Mouse (Mus musculus): ENCODE measurements around the gene Psme3. TPM values are rescaled to one million over a fixed set of nuclear protein-coding genes. Genes with fewer than 3 reads are reported as not detected.
"Not testable (repeated sequence)": the region's sequence is repeated elsewhere in the genome, so short reads cannot be mapped to it uniquely, and the experiment has no call there.

Psme3 gene
- polyA plus RNA-seq, 1 experiment from 2014 or later, result 137 TPM

DNA sequence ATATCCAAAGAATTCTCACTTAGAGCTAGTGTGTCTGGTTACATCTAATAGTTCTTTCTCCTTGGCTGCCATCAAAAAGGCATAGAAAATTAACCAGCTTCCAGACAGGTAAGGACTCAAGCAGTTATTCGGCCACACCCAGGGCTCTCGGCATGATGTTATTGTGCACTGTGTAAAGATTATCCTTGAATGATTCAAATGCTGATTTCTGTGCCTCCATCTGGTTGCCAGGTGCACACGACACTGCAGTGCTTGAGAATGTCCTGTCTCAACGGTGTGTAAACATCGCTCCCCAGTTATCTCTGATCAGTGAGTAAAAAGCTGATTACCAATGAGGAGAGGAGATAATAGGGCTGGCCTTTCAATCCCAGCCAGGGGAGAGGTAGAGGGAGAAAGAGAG, 8.3 kb upstream of the Psme3 start:
- Histone ChIP-seq H3K9me3 (ENCODE audit: control insufficient read depth, low read length) (no peaks in the 10 kb centered on the region), H3K4me1 (replicated peaks; ENCODE audit: control insufficient read depth, insufficient read depth, low read length) (no peaks in the 10 kb centered on the region), H3K27ac (ENCODE audit: low read length) (no peak overlapping the region), H3K4me2 (ENCODE audit: low read length) (no peak overlapping the region), H3K9ac (replicated peaks; ENCODE audit: low read depth, low read length) (no peak overlapping the region), H3K27me3 (replicated peaks; ENCODE audit: control insufficient read depth, insufficient read depth, low read length) (no peaks in the 10 kb centered on the region; the same call in 1 of the 2 replicates), H3K4me3 (replicated peaks; ENCODE audit: low read length) (no peak overlapping the region), H3K36me3 (ENCODE audit: control insufficient read depth, insufficient read depth) (no peaks in the 10 kb centered on the region)
- WGBS, result 45% methylated on average over 5 of the region's 5 CpGs
- ATAC-seq, result no peak

GRCm38 (mm10) chr11:101311083-101311482, 4.9 kb upstream of the Psme3 start:
- H3K4me2 ChIP-seq (ENCODE audit: low read length), result no peak overlapping the region
- no peak overlapping the region for H3K9ac ChIP-seq (replicated peaks; ENCODE audit: low read depth, low read length)
- no peaks in the 10 kb centered on the region for H3K9me3 ChIP-seq (ENCODE audit: control insufficient read depth, low read length)
- H3K27ac ChIP-seq (ENCODE audit: low read length), result no peak overlapping the region
- no peak for ATAC-seq
- 0 out of 2 replicates have a peak, but pooled peaks cover 2% of the 10 kb centered on the region for H3K4me1 ChIP-seq (replicated peaks; ENCODE audit: control insufficient read depth, insufficient read depth, low read length)
- H3K27me3 ChIP-seq (replicated peaks; ENCODE audit: control insufficient read depth, insufficient read depth, low read length), result no peaks in the 10 kb centered on the region; the same call in 1 of the 2 replicates
- no peak overlapping the region for H3K4me3 ChIP-seq (replicated peaks; ENCODE audit: low read length)
- no peaks in the 10 kb centered on the region for H3K36me3 ChIP-seq (ENCODE audit: control insufficient read depth, insufficient read depth)
- 92% methylated on average over 3 of the region's 3 CpGs for WGBS

GRCm38 (mm10) chr11:101312150-101312549, 3.9 kb upstream of the Psme3 start:
- no peak overlapping the region for H3K27ac ChIP-seq (ENCODE audit: low read length)
- ATAC-seq, result no peak
- no peaks in the 10 kb centered on the region for H3K9me3 ChIP-seq (ENCODE audit: control insufficient read depth, low read length)
- H3K9ac ChIP-seq (replicated peaks; ENCODE audit: low read depth, low read length), result no peak overlapping the region
- no peak overlapping the region for H3K4me2 ChIP-seq (ENCODE audit: low read length)
- H3K36me3 ChIP-seq (ENCODE audit: control insufficient read depth, insufficient read depth), result no peaks in the 10 kb centered on the region
- WGBS, result 70% methylated on average over 3 of the region's 3 CpGs
- H3K4me3 ChIP-seq (replicated peaks; ENCODE audit: low read length), result no peak overlapping the region
- H3K27me3 ChIP-seq (replicated peaks; ENCODE audit: control insufficient read depth, insufficient read depth, low read length), result no peaks in the 10 kb centered on the region; the same call in 1 of the 2 replicates
- H3K4me1 ChIP-seq (replicated peaks; ENCODE audit: control insufficient read depth, insufficient read depth, low read length), result peaks cover 8% of the 10 kb centered on the region

DNA sequence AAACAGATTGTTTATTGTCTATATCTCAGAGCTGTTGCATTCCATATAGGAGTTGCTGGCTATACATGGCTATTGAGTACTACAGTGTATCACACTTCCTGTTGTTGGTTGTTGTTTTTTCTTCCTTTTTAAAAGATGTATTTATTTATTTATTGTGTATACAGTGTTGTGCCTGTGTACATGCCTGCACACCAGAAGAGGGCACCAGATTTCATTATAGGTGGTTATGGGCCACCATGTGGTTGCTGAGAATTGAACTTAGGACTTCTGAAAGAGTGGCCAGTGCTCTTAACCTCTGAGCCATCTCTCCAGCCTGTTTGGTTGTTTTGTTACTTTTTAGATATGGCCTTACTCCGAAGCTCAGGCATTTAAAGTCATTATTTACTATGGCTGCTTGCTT, 1.4 kb upstream of the Psme3 start:
- Histone ChIP-seq H3K36me3 (ENCODE audit: control insufficient read depth, insufficient read depth) (peaks cover 3% of the 10 kb centered on the region), H3K4me3 (replicated peaks; ENCODE audit: low read length) (no peak overlapping the region), H3K4me2 (ENCODE audit: low read length) (no peak overlapping the region), H3K27ac (ENCODE audit: low read length) (no peak overlapping the region), H3K9me3 (ENCODE audit: control insufficient read depth, low read length) (no peaks in the 10 kb centered on the region), H3K9ac (replicated peaks; ENCODE audit: low read depth, low read length) (no peak overlapping the region), H3K27me3 (replicated peaks; ENCODE audit: control insufficient read depth, insufficient read depth, low read length) (no peaks in the 10 kb centered on the region), H3K4me1 (replicated peaks; ENCODE audit: control insufficient read depth, insufficient read depth, low read length) (peaks cover 18% of the 10 kb centered on the region)
- no peak for ATAC-seq
- 97% methylated on average over 1 of the region's 1 CpGs for WGBS

DNA sequence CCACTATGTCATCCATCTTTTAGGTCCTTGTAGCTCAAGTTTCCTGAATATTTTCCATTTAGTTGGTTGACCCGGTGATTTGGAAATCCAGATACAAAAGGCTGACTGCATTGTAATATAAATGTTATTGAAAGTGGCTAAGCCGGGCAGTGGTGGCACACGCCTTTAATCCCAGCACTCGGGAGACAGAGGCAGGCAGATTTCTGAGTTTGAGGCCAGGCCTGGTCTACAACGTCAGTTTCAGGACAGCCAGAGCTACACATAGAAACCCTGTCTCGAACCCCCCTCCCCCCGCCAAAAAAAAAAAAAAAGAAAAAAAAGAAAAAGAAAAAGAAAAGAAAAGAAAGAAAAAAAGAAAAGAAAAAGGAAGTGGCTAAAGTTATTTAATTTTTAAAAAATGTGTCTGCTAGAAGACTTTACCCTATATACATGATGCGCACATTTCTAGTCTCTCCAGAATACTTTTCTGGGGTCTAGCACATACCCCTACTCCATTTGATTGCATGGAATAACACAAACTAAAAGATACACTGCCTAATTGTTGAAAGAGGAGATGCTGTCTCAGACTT, 847 bp upstream of the Psme3 start:
- ATAC-seq, result 0 out of 2 replicates have a peak, but pooled peaks have one; percentile 2
- Histone ChIP-seq H3K4me1 (replicated peaks; ENCODE audit: control insufficient read depth, insufficient read depth, low read length) (peaks cover 18% of the 10 kb centered on the region), H3K27me3 (replicated peaks; ENCODE audit: control insufficient read depth, insufficient read depth, low read length) (no peaks in the 10 kb centered on the region), H3K9me3 (ENCODE audit: control insufficient read depth, low read length) (no peaks in the 10 kb centered on the region), H3K4me3 (replicated peaks; ENCODE audit: low read length) (peak overlapping the region; percentile 99), H3K4me2 (ENCODE audit: low read length) (peak overlapping the region; percentile 85), H3K27ac (ENCODE audit: low read length) (peak overlapping the region; percentile 69), H3K36me3 (ENCODE audit: control insufficient read depth, insufficient read depth) (peaks cover 8% of the 10 kb centered on the region), H3K9ac (replicated peaks; ENCODE audit: low read depth, low read length) (peak overlapping the region; percentile 95)
- WGBS, result 81% methylated on average over 8 of the region's 8 CpGs

DNA sequence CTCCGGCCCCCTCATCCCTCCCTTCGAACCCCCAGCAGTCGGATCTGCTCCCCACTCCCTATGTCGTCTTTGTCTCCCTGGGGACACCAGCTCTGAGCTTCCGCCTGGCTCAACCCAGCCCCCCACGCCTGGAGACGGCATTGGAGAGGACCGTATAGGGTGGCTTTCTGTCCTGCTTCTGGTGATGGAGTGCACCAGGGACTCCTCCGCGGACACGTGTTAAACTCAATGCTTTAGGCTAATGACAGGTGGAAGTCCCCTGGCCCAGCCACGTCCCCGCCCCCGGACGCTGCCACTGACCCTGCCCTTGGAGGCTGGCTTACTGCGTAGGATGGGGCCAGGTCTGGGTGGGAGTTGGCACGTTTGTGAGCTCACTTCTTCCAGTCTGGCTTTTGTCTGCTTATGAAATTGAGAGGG, 496 bp downstream of the Psme3 start:
- no peaks in the 10 kb centered on the region for H3K27me3 ChIP-seq (replicated peaks; ENCODE audit: control insufficient read depth, insufficient read depth, low read length)
- H3K4me1 ChIP-seq (replicated peaks; ENCODE audit: control insufficient read depth, insufficient read depth, low read length), result peaks cover 18% of the 10 kb centered on the region
- peak overlapping the region; percentile 85 for H3K4me2 ChIP-seq (ENCODE audit: low read length)
- no peaks in the 10 kb centered on the region for H3K9me3 ChIP-seq (ENCODE audit: control insufficient read depth, low read length)
- WGBS, result 0% methylated on average over 17 of the region's 17 CpGs
- peak overlapping the region; percentile 95 for H3K9ac ChIP-seq (replicated peaks; ENCODE audit: low read depth, low read length)
- peaks cover 20% of the 10 kb centered on the region for H3K36me3 ChIP-seq (ENCODE audit: control insufficient read depth, insufficient read depth)
- H3K27ac ChIP-seq (ENCODE audit: low read length), result peak overlapping the region; percentile 65
- peak; percentile 3; the same call in 1 of the 2 replicates for ATAC-seq
- H3K4me3 ChIP-seq (replicated peaks; ENCODE audit: low read length), result peak overlapping the region; percentile 99

- Histone ChIP-seq H3K27ac (ENCODE audit: low read length) (no peak overlapping the region), H3K4me1 (replicated peaks; ENCODE audit: control insufficient read depth, insufficient read depth, low read length) (no peaks in the 10 kb centered on the region; the same call in 1 of the 2 replicates), H3K4me2 (ENCODE audit: low read length) (no peak overlapping the region), H3K9me3 (ENCODE audit: control insufficient read depth, low read length) (no peaks in the 10 kb centered on the region), H3K4me3 (replicated peaks; ENCODE audit: low read length) (no peak overlapping the region), H3K27me3 (replicated peaks; ENCODE audit: control insufficient read depth, insufficient read depth, low read length) (no peaks in the 10 kb centered on the region), H3K36me3 (ENCODE audit: control insufficient read depth, insufficient read depth) (peaks cover 43% of the 10 kb centered on the region), H3K9ac (replicated peaks; ENCODE audit: low read depth, low read length) (no peak overlapping the region)
- ATAC-seq, result peak; percentile 66
- 9% methylated on average over 4 of the region's 4 CpGs for WGBS
These were observed 7.6 kb downstream of the Psme3 start for GRCm38 (mm10) chr11:101323609-101324008.

- Histone ChIP-seq H3K36me3 (ENCODE audit: control insufficient read depth, insufficient read depth) (peaks cover 38% of the 10 kb centered on the region), H3K9ac (replicated peaks; ENCODE audit: low read depth, low read length) (no peak within 1 kb of the TSS), H3K27ac (ENCODE audit: low read length) (no peak within 1 kb of the TSS), H3K4me3 (replicated peaks; ENCODE audit: low read length) (no peak within 1 kb of the TSS), H3K4me2 (ENCODE audit: low read length) (no peak within 1 kb of the TSS), H3K27me3 (replicated peaks; ENCODE audit: control insufficient read depth, insufficient read depth, low read length) (no peaks in the 10 kb centered on the region), H3K4me1 (replicated peaks; ENCODE audit: control insufficient read depth, insufficient read depth, low read length) (peaks cover 3% of the 10 kb centered on the region; the same call in 1 of the 2 replicates), H3K9me3 (ENCODE audit: control insufficient read depth, low read length) (no peaks in the 10 kb centered on the region)
- ATAC-seq, result no peak
- 94% methylated on average over 5 of the region's 5 CpGs for WGBS
These were observed 8.8 kb downstream of the Psme3 start, which contains the start of gene Aoc2 for GRCm38 (mm10) chr11:101324763-101325162. Gene Aoc2, plus strand, starts transcription at chr11:101325063.

DNA sequence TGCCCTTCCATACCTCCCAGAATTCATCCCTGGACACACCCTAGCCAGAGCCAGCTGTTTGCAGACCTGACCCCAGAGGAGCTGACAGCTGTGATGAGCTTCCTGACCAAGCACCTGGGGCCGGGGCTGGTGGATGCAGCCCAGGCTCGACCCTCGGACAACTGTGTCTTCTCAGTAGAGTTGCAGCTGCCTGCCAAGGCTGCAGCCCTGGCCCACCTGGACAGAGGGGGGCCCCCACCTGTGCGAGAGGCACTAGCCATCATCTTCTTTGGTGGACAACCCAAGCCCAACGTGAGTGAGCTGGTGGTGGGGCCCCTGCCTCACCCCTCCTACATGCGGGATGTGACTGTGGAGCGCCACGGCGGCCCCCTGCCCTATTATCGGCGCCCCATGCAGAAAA, 9.2 kb downstream of the Psme3 start:
- not testable (repeated sequence) for H3K27me3 ChIP-seq (replicated peaks; ENCODE audit: control insufficient read depth, insufficient read depth, low read length); H3K9ac ChIP-seq (replicated peaks; ENCODE audit: low read depth, low read length); H3K4me3 ChIP-seq (replicated peaks; ENCODE audit: low read length); H3K4me1 ChIP-seq (replicated peaks; ENCODE audit: control insufficient read depth, insufficient read depth, low read length); H3K27ac ChIP-seq (ENCODE audit: low read length); H3K4me2 ChIP-seq (ENCODE audit: low read length); ATAC-seq; H3K9me3 ChIP-seq (ENCODE audit: control insufficient read depth, low read length)
- H3K36me3 ChIP-seq (ENCODE audit: control insufficient read depth, insufficient read depth), result peaks cover 34% of the 10 kb centered on the region
- 94% methylated on average over 11 of the region's 11 CpGs for WGBS
